Mouse (Mus musculus) CH12.LX (cell line): Measurements from ENCODE around the gene Kdm4d. TPM values are rescaled to one million over a fixed set of nuclear protein-coding genes. Genes with fewer than 3 reads are reported as not detected.

Experiments
- DNase-seq: peaks from one replicate; pipeline ENCODE4 v3.0.0-alpha.2; 2013; ENCODE audit errors: extremely low read depth
- H3K27ac ChIP-seq: 2 replicates; pipeline ENCODE4 v1.5.1; 2012; ENCODE audit warnings: low read depth, mild to moderate bottlenecking, control low read depth, moderate library complexity; ENCODE audit not compliant: insufficient read depth
- H3K27me3 ChIP-seq: replicated peaks from 2 replicates; pipeline ENCODE3; 2012; ENCODE audit warnings: inconsistent platforms
- H3K36me3 ChIP-seq, 2 experiments: replicated peaks in 1 of 2; 2 replicates each; pipeline versions ENCODE3 to v1.6.1; 2012; ENCODE audit warnings: inconsistent platforms in 1 of 2, low read length in 1 of 2, mild to moderate bottlenecking in 1 of 2, mixed read lengths in 1 of 2, moderate library complexity in 1 of 2; ENCODE audit not compliant: control insufficient read depth in 1 of 2, insufficient read depth in 1 of 2
- H3K4me1 ChIP-seq, 2 experiments: 2 replicates each; pipeline ENCODE4 v1.6.1; 2012; ENCODE audit warnings: inconsistent platforms in 1 of 2, moderate library complexity in 1 of 2; ENCODE audit not compliant: insufficient read depth in 2 of 2, control insufficient read depth in 1 of 2
- H3K4me2 ChIP-seq: 2 replicates; pipeline ENCODE4 v1.6.1; 2012; ENCODE audit warnings: low read depth, mild to moderate bottlenecking, control low read depth; ENCODE audit not compliant: poor library complexity, insufficient read depth, severe bottlenecking
- H3K4me3 ChIP-seq, 3 experiments: fragments of 150-350 bp in 1 of 3; sonication (generic) in 1 of 3; replicated peaks in 1 of 3; 2 replicates each; pipeline versions ENCODE3 to v1.5.1; 2011 to 2012; ENCODE audit warnings: low read depth in 2 of 3, low read length in 2 of 3, mild to moderate bottlenecking in 2 of 3, moderate library complexity in 2 of 3, control low read depth in 1 of 3, improper control_type of control experiment in 1 of 3, inconsistent platforms in 1 of 3, mixed read lengths in 1 of 3; ENCODE audit not compliant: poor library complexity in 1 of 3
- H3K79me2 ChIP-seq: replicated peaks from 2 replicates; pipeline ENCODE4 v1.6.1; 2012; ENCODE audit warnings: mild to moderate bottlenecking, moderate library complexity; ENCODE audit not compliant: control insufficient read depth, poor library complexity, insufficient read depth, severe bottlenecking; ENCODE audit errors: extremely low read depth
- H3K9ac ChIP-seq: 2 replicates; pipeline ENCODE4 v1.6.1; 2012; ENCODE audit warnings: low read depth, mild to moderate bottlenecking, control low read depth, moderate library complexity; ENCODE audit not compliant: insufficient read depth
- H3K9me3 ChIP-seq: replicated peaks from 2 replicates; pipeline ENCODE3; 2012; ENCODE audit warnings: low read length, inconsistent platforms, mixed read lengths
- BHLHE40 ChIP-seq: IDR thresholded peaks from 2 replicates; pipeline ENCODE4 v1.6.1; 2011; ENCODE audit warnings: mild to moderate bottlenecking, low read depth, low read length, improper control_type of control experiment
- CHD1 ChIP-seq: IDR thresholded peaks from 2 replicates; pipeline ENCODE4 v1.6.1; 2012; ENCODE audit warnings: low read depth, low read length, improper control_type of control experiment, inconsistent platforms
- CHD2 ChIP-seq: IDR thresholded peaks from 2 replicates; pipeline ENCODE4 v1.6.1; 2011; ENCODE audit warnings: low read length, improper control_type of control experiment
- E2F4 ChIP-seq: IDR thresholded peaks from 2 replicates; pipeline ENCODE4 v1.6.1; 2011; ENCODE audit warnings: low read depth, low read length, improper control_type of control experiment; ENCODE audit not compliant: insufficient replicate concordance
- ELF1 ChIP-seq: IDR thresholded peaks from 2 replicates; pipeline ENCODE4 v1.6.1; 2014; ENCODE audit warnings: low read depth, mild to moderate bottlenecking, inconsistent platforms, low read length, improper control_type of control experiment
- EP300 ChIP-seq: IDR thresholded peaks from 2 replicates; pipeline ENCODE4 v1.6.1; 2011; ENCODE audit warnings: low read length, improper control_type of control experiment
- ETS1 ChIP-seq: conservative IDR thresholded peaks from 2 replicates; pipeline ENCODE4 v1.6.1; 2012; ENCODE audit warnings: low read depth, mild to moderate bottlenecking, inconsistent platforms, low read length, improper control_type of control experiment, moderate library complexity
- GABPA ChIP-seq: IDR thresholded peaks from 2 replicates; pipeline ENCODE4 v1.6.1; 2012; ENCODE audit warnings: low read depth, low read length, improper control_type of control experiment, inconsistent platforms; ENCODE audit not compliant: insufficient replicate concordance
- HCFC1 ChIP-seq: IDR thresholded peaks from 2 replicates; pipeline ENCODE4 v1.6.1; 2012; ENCODE audit warnings: low read depth, mild to moderate bottlenecking, inconsistent platforms, low read length, improper control_type of control experiment
- IRF4 ChIP-seq: IDR thresholded peaks from 2 replicates; pipeline ENCODE4 v1.6.1; 2014; ENCODE audit warnings: low read depth, mild to moderate bottlenecking, inconsistent platforms, low read length, improper control_type of control experiment
- JUN ChIP-seq: IDR thresholded peaks from 2 replicates; pipeline ENCODE4 v1.6.1; 2011; ENCODE audit warnings: low read depth, mild to moderate bottlenecking, low read length, improper control_type of control experiment, moderate library complexity; ENCODE audit not compliant: insufficient read depth
- JUND ChIP-seq: conservative IDR thresholded peaks from 2 replicates; pipeline ENCODE4 v1.6.1; 2011; ENCODE audit warnings: low read depth, low read length, improper control_type of control experiment
- KAT2A ChIP-seq: IDR thresholded peaks from 2 replicates; pipeline ENCODE4 v1.6.1; 2012; ENCODE audit warnings: low read length, improper control_type of control experiment, inconsistent platforms; ENCODE audit not compliant: insufficient replicate concordance
- MAFK ChIP-seq: IDR thresholded peaks from 2 replicates; pipeline ENCODE4 v1.6.1; 2011; ENCODE audit warnings: low read length, improper control_type of control experiment; ENCODE audit not compliant: insufficient replicate concordance
- MAX ChIP-seq: IDR thresholded peaks from 2 replicates; pipeline ENCODE4 v1.6.1; 2011; ENCODE audit warnings: low read length, improper control_type of control experiment
- MAZ ChIP-seq: IDR thresholded peaks from 2 replicates; pipeline ENCODE4 v1.6.1; 2012; ENCODE audit warnings: low read depth, mild to moderate bottlenecking, inconsistent platforms, low read length, improper control_type of control experiment, moderate library complexity
- MEF2A ChIP-seq: IDR thresholded peaks from 2 replicates; pipeline ENCODE4 v1.6.1; 2014; ENCODE audit warnings: low read depth, mild to moderate bottlenecking, inconsistent platforms, low read length, improper control_type of control experiment, borderline replicate concordance
- MXI1 ChIP-seq: IDR thresholded peaks from 2 replicates; pipeline ENCODE4 v1.6.1; 2011; ENCODE audit warnings: mild to moderate bottlenecking, low read depth, low read length, improper control_type of control experiment
- MYC ChIP-seq: IDR thresholded peaks from 2 replicates; pipeline ENCODE4 v1.6.1; 2011; ENCODE audit warnings: low read depth, mild to moderate bottlenecking, improper control_type of control experiment, low read length
- NELFE ChIP-seq: IDR thresholded peaks from 2 replicates; pipeline ENCODE4 v1.6.1; 2011; ENCODE audit warnings: low read depth, low read length, improper control_type of control experiment
- NRF1 ChIP-seq: IDR thresholded peaks from 2 replicates; pipeline ENCODE4 v1.6.1; 2014; ENCODE audit warnings: low read depth, mild to moderate bottlenecking, inconsistent platforms, low read length, improper control_type of control experiment, moderate library complexity
- PAX5 ChIP-seq: IDR thresholded peaks from 2 replicates; pipeline ENCODE4 v1.6.1; 2012; ENCODE audit warnings: low read length, inconsistent platforms, mixed read lengths
- POLR2A ChIP-seq: IDR thresholded peaks from 2 replicates; pipeline ENCODE4 v1.6.1; 2011; ENCODE audit warnings: low read depth, mild to moderate bottlenecking, improper control_type of control experiment, low read length
- POLR2AphosphoS2 ChIP-seq: IDR thresholded peaks from 2 replicates; pipeline ENCODE4 v1.6.1; 2011; ENCODE audit warnings: low read depth, low read length, improper control_type of control experiment
- RAD21 ChIP-seq: IDR thresholded peaks from 2 replicates; pipeline ENCODE4 v1.6.1; 2011; ENCODE audit warnings: low read depth, mild to moderate bottlenecking, low read length, improper control_type of control experiment, moderate library complexity
- RCOR1 ChIP-seq: conservative IDR thresholded peaks from 2 replicates; pipeline ENCODE4 v1.6.1; 2012; ENCODE audit warnings: low read depth, mild to moderate bottlenecking, inconsistent platforms, low read length, improper control_type of control experiment
- SIN3A ChIP-seq: IDR thresholded peaks from 2 replicates; pipeline ENCODE4 v1.6.1; 2012; ENCODE audit warnings: low read length, improper control_type of control experiment, inconsistent platforms
- SMC3 ChIP-seq: IDR thresholded peaks from 2 replicates; pipeline ENCODE4 v1.6.1; 2011; ENCODE audit warnings: low read depth, low read length, improper control_type of control experiment
- TBP ChIP-seq: conservative IDR thresholded peaks from 2 replicates; pipeline ENCODE4 v1.6.1; 2011; ENCODE audit warnings: low read depth, low read length, improper control_type of control experiment
- TCF12 ChIP-seq: IDR thresholded peaks from 2 replicates; pipeline ENCODE4 v1.6.1; 2014; ENCODE audit warnings: low read depth, mild to moderate bottlenecking, inconsistent platforms, low read length, improper control_type of control experiment
- UBTF ChIP-seq: IDR thresholded peaks from 2 replicates; pipeline ENCODE4 v1.6.1; 2012; ENCODE audit warnings: low read depth, mild to moderate bottlenecking, inconsistent platforms, low read length, improper control_type of control experiment, moderate library complexity
- USF1 ChIP-seq: IDR thresholded peaks from 2 replicates; pipeline ENCODE4 v1.6.1; 2014; ENCODE audit warnings: low read depth, mild to moderate bottlenecking, inconsistent platforms, low read length, improper control_type of control experiment
- USF2 ChIP-seq: conservative IDR thresholded peaks from 2 replicates; pipeline ENCODE4 v1.6.1; 2011; ENCODE audit warnings: low read depth, low read length, improper control_type of control experiment
- ZC3H11A ChIP-seq: IDR thresholded peaks from 2 replicates; pipeline ENCODE4 v1.6.1; 2012; ENCODE audit warnings: low read depth, mild to moderate bottlenecking, inconsistent platforms, low read length, improper control_type of control experiment
- ZKSCAN1 ChIP-seq: IDR thresholded peaks from 2 replicates; pipeline ENCODE4 v1.6.1; 2012; ENCODE audit warnings: low read depth, inconsistent platforms, low read length, improper control_type of control experiment, borderline replicate concordance
- ZMIZ1 ChIP-seq: IDR thresholded peaks from 2 replicates; pipeline ENCODE4 v1.6.1; 2012; ENCODE audit warnings: low read depth, mild to moderate bottlenecking, inconsistent platforms, low read length, improper control_type of control experiment
- ZNF384 ChIP-seq: IDR thresholded peaks from 2 replicates; pipeline ENCODE4 v1.6.1; 2012; ENCODE audit warnings: low read depth, low read length, improper control_type of control experiment, inconsistent platforms
- dilution Hi-C: fragments of 300-500 bp; cut with MboI; formaldehyde crosslinking; loops from 2 replicates; pipeline ENCODE4 v1.14.3; 2020; ENCODE audit warnings: low sequenced_read_pairs; ENCODE audit not compliant: extremely low pct_unique_long_range_greater_than_20kb, extremely low pct_ligation_motif_present
- in situ Hi-C: fragments of 300-500 bp; cut with MboI; formaldehyde crosslinking; loops from 3 replicates; pipeline ENCODE4 v1.14.3; 2019; ENCODE audit warnings: low sequenced_read_pairs, low pct_ligation_motif_present, low pct_unique_long_range_greater_than_20kb, mixed read lengths
- polyA plus RNA-seq: library from polyadenylated mRNA; unstranded; fragments of >175 nt; gene quantifications from 2 replicates; pipeline ENCODE4 v1.2.1, GENCODE M21; 2012; ENCODE audit warnings: low read depth; ENCODE audit not compliant: insufficient read length
- total RNA-seq, 2 experiments: library from RNA; depleted of rRNA; stranded (reverse); fragments of 300-350 nt in 1 of 2; fragments of >200 nt in 1 of 2; gene quantifications; 2 replicates each; pipeline ENCODE4 v1.2.3; 2012 to 2014

The Kdm4d gene
- total RNA-seq (2012; rRNA removed) (0.08 and 0.21 TPM in 2 replicates), total RNA-seq (2014; rRNA removed) (0.27 and 0.28 TPM in 2 replicates), polyA plus RNA-seq (0.30 and 0.37 TPM in 2 replicates)

- peak; percentile 98 for DNase-seq
- in situ Hi-C loops = no loop called here
- Histone ChIP-seq H3K79me2 (peaks cover 12% of the 10 kb centered on the region), H3K4me3 (peak within 1 kb of the TSS; percentile 87 to 97 (median 94)), H3K4me1 (peaks cover 3 to 23% of the 10 kb centered on the region in 2 experiments; a peak in 3 of 4 replicates), H3K27ac (peak within 1 kb of the TSS; percentile 69; the same call in 1 of the 2 replicates), H3K9ac (peak within 1 kb of the TSS; percentile 83), H3K9me3 (no peaks in the 10 kb centered on the region), H3K27me3 (no peaks in the 10 kb centered on the region), H3K36me3 (peaks cover 23 to 47% of the 10 kb centered on the region in 2 experiments), H3K4me2 (peak within 1 kb of the TSS; percentile 87)
- dilution Hi-C loops = no loop called here
- peak; percentile 96 for TF ChIP-seq KAT2A
- peak; percentile 89 for TF ChIP-seq ELF1
- TF ChIP-seq ETS1 = peak; percentile 44; the same call in 1 of the 2 replicates
- TF ChIP-seq MAZ = peak; percentile 77
- TF ChIP-seq MAX = no peak
- peak; percentile 89 for TF ChIP-seq TCF12
- no peak for TF ChIP-seq E2F4
- 0 out of 2 replicates have a peak, but pooled peaks have one; percentile 38 for TF ChIP-seq NRF1
- TF ChIP-seq GABPA = peak; percentile 18; the same call in 1 of the 2 replicates
- TF ChIP-seq ZKSCAN1 = no peak; the same call in 1 of the 2 replicates
- peak; percentile 97 for TF ChIP-seq SIN3A
- TF ChIP-seq TBP = peak; percentile 95
- TF ChIP-seq IRF4 = peak; percentile 42; the same call in 1 of the 2 replicates
- TF ChIP-seq USF1 = no peak
- peak; percentile 100 for TF ChIP-seq ZNF384
- peak; percentile 53 for TF ChIP-seq JUND
- 0 out of 2 replicates have a peak, but pooled peaks have one; percentile 24 for TF ChIP-seq BHLHE40
- no peak for TF ChIP-seq CHD1
- TF ChIP-seq NELFE = peak; percentile 86
- TF ChIP-seq MAFK = no peak
- TF ChIP-seq PAX5 = no peak
- no peak for TF ChIP-seq EP300
- peak; percentile 78; the same call in 1 of the 2 replicates for TF ChIP-seq UBTF
- no peak for TF ChIP-seq RCOR1
- TF ChIP-seq MEF2A = peak; percentile 41; the same call in 1 of the 2 replicates
- TF ChIP-seq ZMIZ1 = 0 out of 2 replicates have a peak, but pooled peaks have one; percentile 54
- peak; percentile 70 for TF ChIP-seq MXI1
- TF ChIP-seq POLR2A = peak; percentile 91
- TF ChIP-seq USF2 = no peak
- TF ChIP-seq POLR2AphosphoS2 = peak; percentile 33; the same call in 1 of the 2 replicates
- TF ChIP-seq JUN = no peak
- TF ChIP-seq ZC3H11A = no peak
- peak; percentile 99 for TF ChIP-seq HCFC1
- peak; percentile 98 for TF ChIP-seq CHD2
- no peak for TF ChIP-seq SMC3
- TF ChIP-seq MYC = peak; percentile 78
- no peak for TF ChIP-seq RAD21
Measured at GRCm38 (mm10) chr9:14500023-14500915, at the start of gene Kdm4d, which contains the start of gene Cwc15. Gene Kdm4d, minus strand, starts transcription at chr9:14500482. Gene Cwc15, plus strand, starts transcription at chr9:14500617.
